Mouse (Mus musculus) forebrain, postnatal 0 days (tissue): ENCODE measurements around the gene Stk32c. TPM values are rescaled to one million over a fixed set of nuclear protein-coding genes. Genes with fewer than 3 reads are reported as not detected.

Source experiments
- ATAC-seq: fragments of 200-750 bp; cut with Nextera tagmentation; 2 replicates; pipeline ENCODE4 v1.8.0; 2017; ENCODE audit warnings: mild to moderate bottlenecking, moderate library complexity
- DNase-seq: peaks from one replicate; pipeline ENCODE4 v3.0.0-alpha.2; 2015
- H3K27ac ChIP-seq: fragments of 300-500 bp; sonication (generic); 2 replicates; pipeline ENCODE4 v1.5.1; 2014; ENCODE audit warnings: low read depth, mild to moderate bottlenecking, antibody characterized with exemption, low read length, moderate library complexity, mixed read lengths
- H3K27me3 ChIP-seq: fragments of 300-500 bp; sonication (generic); 2 replicates; pipeline ENCODE4 v1.6.1; 2014; ENCODE audit warnings: mild to moderate bottlenecking, low read length, mixed read lengths; ENCODE audit not compliant: insufficient read depth
- H3K36me3 ChIP-seq: fragments of 300-500 bp; sonication (generic); 2 replicates; pipeline ENCODE4 v1.6.1; 2014; ENCODE audit warnings: mild to moderate bottlenecking, moderate library complexity; ENCODE audit not compliant: insufficient read depth
- H3K4me1 ChIP-seq: fragments of 300-500 bp; sonication (generic); 2 replicates; pipeline ENCODE4 v1.6.1; 2014; ENCODE audit warnings: antibody characterized with exemption; ENCODE audit not compliant: insufficient read depth
- H3K4me2 ChIP-seq: fragments of 300-500 bp; sonication (generic); 2 replicates; pipeline ENCODE4 v1.6.1; 2014; ENCODE audit warnings: low read depth, mild to moderate bottlenecking, moderate library complexity
- H3K4me3 ChIP-seq: fragments of 300-500 bp; sonication (generic); 2 replicates; pipeline ENCODE4 v1.5.1; 2014; ENCODE audit warnings: low read depth, low read length, mixed read lengths
- H3K9ac ChIP-seq: fragments of 300-500 bp; sonication (generic); 2 replicates; pipeline ENCODE4 v1.6.1; 2014; ENCODE audit warnings: mild to moderate bottlenecking
- H3K9me3 ChIP-seq: fragments of 300-500 bp; sonication (generic); 2 replicates; pipeline ENCODE4 v1.6.1; 2016; ENCODE audit warnings: low read length
- CTCF ChIP-seq: sonication (generic); IDR thresholded peaks from 2 replicates; pipeline ENCODE4 v1.5.1; 2016; ENCODE audit warnings: antibody characterized with exemption, control low read depth, low read depth
- WGBS: fragments of 180-500 bp; shearing (Covaris S2); extraction: QIAGEN DNeasy Blood & Tissue Kit; methylation state at CpG from one replicate; pipeline ENCODE4 v1.1.7; 2014; 5-methylcytosine and 5-hydroxymethylcytosine counted together
- polyA plus RNA-seq: library from polyadenylated mRNA; unstranded; fragments of >200 nt; fragmentation: Nextera tagmentation; extraction: Ambion mirVana; gene quantifications from 2 replicates; pipeline ENCODE4 v1.2.1, GENCODE M21; 2015
- total RNA-seq: library from RNA; depleted of rRNA; stranded (reverse); fragments of >200 nt; gene quantifications from 2 replicates; pipeline ENCODE4 v1.2.3, GENCODE M21; 2014

The Stk32c gene
- total and polyA plus RNA-seq, 2 experiments from 2014 or later = 2.8 to 30.7 TPM

GRCm38 (mm10) chr7:139214596-139215340 is 1.7 kb upstream of the Stk32c start:
- 80% methylated on average over 13 of the region's 14 CpGs for WGBS
- Histone ChIP-seq H3K4me2 (no peak overlapping the region), H3K9me3 (no peaks in the 10 kb centered on the region), H3K4me1 (peaks cover 4% of the 10 kb centered on the region), H3K36me3 (no peaks in the 10 kb centered on the region), H3K4me3 (no peak overlapping the region), H3K9ac (no peak overlapping the region), H3K27ac (no peak overlapping the region), H3K27me3 (no peaks in the 10 kb centered on the region)
- DNase-seq (no peak), ATAC-seq (no peak)
- TF ChIP-seq CTCF = no peak

GRCm38 (mm10) chr7:139214160-139214559 is 1.1 kb upstream of the Stk32c start:
- 80% methylated on average over 3 of the region's 3 CpGs for WGBS

GRCm38 (mm10) chr7:139213751-139214150 is 644 bp upstream of the Stk32c start:
- 54% methylated on average over 3 of the region's 3 CpGs for WGBS
- Histone ChIP-seq H3K4me1 (peaks cover 4% of the 10 kb centered on the region), H3K9me3 (no peaks in the 10 kb centered on the region), H3K4me2 (peak overlapping the region; percentile 51), H3K27me3 (no peaks in the 10 kb centered on the region), H3K9ac (peak overlapping the region; percentile 55), H3K27ac (0 out of 2 replicates have a peak overlapping the region, but pooled peaks have one; percentile 52), H3K36me3 (no peaks in the 10 kb centered on the region), H3K4me3 (peak overlapping the region; percentile 45)
- no peak for DNase-seq
- no peak for ATAC-seq
- TF ChIP-seq CTCF = no peak

More at GRCm38 (mm10) chr7:139214160-139214559, 1.1 kb upstream of the Stk32c start:
- H3K27ac ChIP-seq = no peak overlapping the region
- no peak for TF ChIP-seq CTCF
- DNase-seq (no peak), ATAC-seq (no peak)
- H3K27me3 ChIP-seq = no peaks in the 10 kb centered on the region
- H3K9me3 ChIP-seq = no peaks in the 10 kb centered on the region
- no peak overlapping the region for H3K4me3 ChIP-seq
- no peak overlapping the region for H3K9ac ChIP-seq
- H3K4me1 ChIP-seq = peaks cover 4% of the 10 kb centered on the region
- no peaks in the 10 kb centered on the region for H3K36me3 ChIP-seq
- no peak overlapping the region for H3K4me2 ChIP-seq

GRCm38 (mm10) chr7:139211761-139212160 is 1.3 kb downstream of the Stk32c start:
- TF ChIP-seq CTCF = no peak
- Histone ChIP-seq H3K4me2 (no peak overlapping the region), H3K4me3 (no peak overlapping the region), H3K9ac (no peak overlapping the region), H3K4me1 (peaks cover 4% of the 10 kb centered on the region), H3K27ac (no peak overlapping the region), H3K36me3 (no peaks in the 10 kb centered on the region), H3K9me3 (no peaks in the 10 kb centered on the region), H3K27me3 (no peaks in the 10 kb centered on the region)
- DNase-seq (no peak), ATAC-seq (no peak)
- WGBS = 92% methylated on average over 6 of the region's 6 CpGs

GRCm38 (mm10) chr7:139208773-139209095 is 4.4 kb downstream of the Stk32c start:
- Histone ChIP-seq H3K36me3 (no peaks in the 10 kb centered on the region), H3K4me3 (no peak overlapping the region), H3K27me3 (no peaks in the 10 kb centered on the region), H3K9ac (no peak overlapping the region), H3K27ac (no peak overlapping the region), H3K4me2 (no peak overlapping the region), H3K4me1 (peaks cover 4% of the 10 kb centered on the region), H3K9me3 (no peaks in the 10 kb centered on the region)
- ATAC-seq = no peak
- no peak for TF ChIP-seq CTCF
- 88% methylated on average over 4 of the region's 4 CpGs for WGBS
- no peak for DNase-seq

- TF ChIP-seq CTCF = peak; percentile 96
- 31% methylated on average over 7 of the region's 7 CpGs for WGBS
- Histone ChIP-seq H3K4me3 (no peak overlapping the region), H3K36me3 (no peaks in the 10 kb centered on the region), H3K4me2 (no peak overlapping the region), H3K27me3 (no peaks in the 10 kb centered on the region), H3K9ac (no peak overlapping the region), H3K4me1 (peaks cover 4% of the 10 kb centered on the region), H3K9me3 (no peaks in the 10 kb centered on the region), H3K27ac (no peak overlapping the region)
- ATAC-seq (no peak), DNase-seq (peak; percentile 78)
Measured at GRCm38 (mm10) chr7:139208023-139208772, 4.9 kb downstream of the Stk32c start.

GRCm38 (mm10) chr7:139201209-139201608 is 11.9 kb downstream of the Stk32c start:
- TF ChIP-seq CTCF = no peak
- ATAC-seq = no peak
- H3K4me3 ChIP-seq = no peak overlapping the region

More at GRCm38 (mm10) chr7:139201209-139201608, 11.9 kb downstream of the Stk32c start:
- H3K9ac ChIP-seq = no peak overlapping the region
- H3K27ac ChIP-seq = no peak overlapping the region
- H3K36me3 ChIP-seq = no peaks in the 10 kb centered on the region
- H3K9me3 ChIP-seq = no peaks in the 10 kb centered on the region
- DNase-seq = no peak
- no peak overlapping the region for H3K4me2 ChIP-seq
- H3K27me3 ChIP-seq = no peaks in the 10 kb centered on the region; the same call in 1 of the 2 replicates
- WGBS = 60% methylated on average over 6 of the region's 6 CpGs
- no peaks in the 10 kb centered on the region for H3K4me1 ChIP-seq
